Mouse (Mus musculus): ENCODE data around the gene Rbm48.

The Rbm48 gene

DNA sequence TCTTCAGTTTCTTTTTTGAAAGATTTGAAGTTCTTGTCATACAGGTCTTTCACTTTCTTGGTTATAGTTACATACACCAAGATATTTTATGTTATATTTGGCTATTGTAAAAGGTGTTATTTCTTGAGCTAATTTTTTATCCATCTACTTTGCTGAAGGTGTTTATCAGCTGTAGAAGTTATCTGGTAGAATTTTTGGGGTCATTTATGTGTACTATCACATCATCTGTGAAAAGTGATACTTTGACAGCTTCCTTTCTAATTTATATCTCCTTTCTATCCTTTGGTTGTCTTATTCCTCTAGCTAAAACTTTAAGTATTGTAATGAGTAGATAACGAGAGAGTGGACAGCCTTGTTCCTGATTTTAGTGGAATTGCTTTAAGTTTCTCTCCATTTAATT is 44.9 kb downstream of the Rbm48 start:
- no peak for DNase-seq (ENCODE audit: low spot score in 2 of 2)

DNA sequence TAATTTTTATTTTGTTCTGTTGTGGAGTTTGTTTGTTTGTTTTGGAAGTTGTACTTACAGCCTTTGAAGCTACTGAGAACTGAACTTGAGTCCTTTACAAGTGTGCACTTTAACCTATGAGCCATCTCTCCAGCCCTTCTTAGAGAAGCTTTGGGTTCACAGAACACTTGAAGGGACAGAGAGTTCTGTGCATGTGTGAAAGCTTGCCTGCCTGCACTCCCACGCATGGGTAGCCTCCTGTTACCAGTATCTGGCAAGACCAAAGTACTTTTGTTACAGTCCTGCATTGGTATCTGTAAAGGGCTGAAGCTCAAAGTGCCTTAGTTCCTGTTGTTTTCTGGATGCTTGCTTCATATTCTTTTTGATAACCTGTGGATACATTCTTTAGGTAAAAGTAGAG is 50.2 kb downstream of the Rbm48 start:
- DNase-seq (ENCODE audit: low spot score in 2 of 2) = no peak

DNA sequence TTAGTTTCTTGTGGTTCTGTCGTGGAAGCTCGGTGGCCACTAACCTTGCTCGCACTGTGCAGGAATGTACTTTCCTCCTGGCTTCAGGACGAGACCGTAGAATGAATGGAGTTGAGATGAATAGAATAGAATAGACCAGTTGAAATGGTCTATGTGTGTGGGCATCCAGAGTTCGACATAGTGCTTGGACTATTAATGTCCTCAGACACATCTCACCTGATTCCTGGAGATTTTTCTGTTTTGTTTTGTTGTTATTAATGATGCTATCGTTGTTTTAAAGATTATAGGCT is 52.0 kb downstream of the Rbm48 start:
- no peak for DNase-seq (ENCODE audit: low spot score in 2 of 2)

DNA sequence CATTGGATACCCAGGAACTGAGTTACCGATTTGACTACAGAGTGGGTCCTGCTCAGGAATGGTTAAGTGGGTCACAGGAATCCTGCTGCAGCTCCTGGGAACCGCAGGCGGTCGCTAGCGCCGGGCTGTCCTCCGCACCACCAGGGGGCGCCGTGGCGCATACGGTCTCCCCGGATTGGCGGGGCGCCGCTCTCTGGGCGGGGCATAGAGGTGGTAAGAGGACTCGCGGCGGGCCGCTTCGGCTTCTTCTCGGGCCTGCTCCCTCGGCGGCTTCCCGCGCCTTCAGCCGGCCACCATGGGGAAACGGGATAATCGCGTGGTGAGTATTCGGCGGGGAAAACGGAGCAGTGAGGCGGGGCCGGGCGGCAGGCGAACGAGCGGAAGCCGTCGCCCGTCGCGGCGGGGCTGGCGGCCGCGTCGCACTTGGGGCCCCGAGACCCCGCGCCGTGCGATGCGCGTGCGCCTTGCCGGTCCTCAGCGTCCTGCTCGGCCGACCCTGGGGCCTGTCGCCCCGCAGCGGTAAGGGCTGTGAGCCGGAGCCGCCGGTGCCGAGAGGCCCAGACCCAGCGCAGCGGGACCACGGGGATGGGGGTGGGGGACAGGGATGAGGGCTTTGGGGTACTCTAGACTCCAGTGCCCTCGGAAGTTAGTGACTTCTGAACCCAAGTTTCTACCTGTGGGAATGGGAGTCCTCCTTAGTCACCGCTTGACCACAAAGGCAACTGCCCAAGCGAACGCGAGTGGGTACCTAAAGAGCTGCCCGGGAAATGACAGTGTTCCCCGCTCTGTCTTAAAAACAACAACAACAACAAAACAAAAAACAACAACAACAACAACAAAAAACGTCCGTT is 52.5 kb downstream of the Rbm48 start, which contains the start of gene Fam133b:
Gene Fam133b, plus strand, starts transcription at position 205 of the 851 bp plus-strand sequence.
- DNase-seq (ENCODE audit: low spot score in 2 of 2) = peak; percentile 91

DNA sequence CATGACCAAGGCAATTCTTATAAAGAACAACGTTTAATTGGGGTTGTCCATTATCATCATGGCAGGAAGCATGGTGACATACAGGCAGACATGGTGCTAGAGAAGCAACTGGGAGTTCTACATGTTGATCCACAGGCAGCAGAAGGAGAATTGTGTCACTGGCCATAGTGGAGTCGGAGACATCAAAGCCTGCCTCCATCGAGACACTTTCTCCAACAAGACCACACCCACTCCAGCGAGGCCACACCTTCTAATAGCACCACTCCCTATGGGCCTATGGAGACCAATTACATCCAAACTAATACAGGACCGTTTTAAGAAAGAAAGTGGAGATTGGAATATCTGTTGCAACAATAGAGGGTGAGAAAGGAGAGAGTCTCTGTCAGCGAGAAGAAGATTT is 54.5 kb downstream of the Rbm48 start:
- DNase-seq (ENCODE audit: low spot score in 2 of 2) = no peak

DNA sequence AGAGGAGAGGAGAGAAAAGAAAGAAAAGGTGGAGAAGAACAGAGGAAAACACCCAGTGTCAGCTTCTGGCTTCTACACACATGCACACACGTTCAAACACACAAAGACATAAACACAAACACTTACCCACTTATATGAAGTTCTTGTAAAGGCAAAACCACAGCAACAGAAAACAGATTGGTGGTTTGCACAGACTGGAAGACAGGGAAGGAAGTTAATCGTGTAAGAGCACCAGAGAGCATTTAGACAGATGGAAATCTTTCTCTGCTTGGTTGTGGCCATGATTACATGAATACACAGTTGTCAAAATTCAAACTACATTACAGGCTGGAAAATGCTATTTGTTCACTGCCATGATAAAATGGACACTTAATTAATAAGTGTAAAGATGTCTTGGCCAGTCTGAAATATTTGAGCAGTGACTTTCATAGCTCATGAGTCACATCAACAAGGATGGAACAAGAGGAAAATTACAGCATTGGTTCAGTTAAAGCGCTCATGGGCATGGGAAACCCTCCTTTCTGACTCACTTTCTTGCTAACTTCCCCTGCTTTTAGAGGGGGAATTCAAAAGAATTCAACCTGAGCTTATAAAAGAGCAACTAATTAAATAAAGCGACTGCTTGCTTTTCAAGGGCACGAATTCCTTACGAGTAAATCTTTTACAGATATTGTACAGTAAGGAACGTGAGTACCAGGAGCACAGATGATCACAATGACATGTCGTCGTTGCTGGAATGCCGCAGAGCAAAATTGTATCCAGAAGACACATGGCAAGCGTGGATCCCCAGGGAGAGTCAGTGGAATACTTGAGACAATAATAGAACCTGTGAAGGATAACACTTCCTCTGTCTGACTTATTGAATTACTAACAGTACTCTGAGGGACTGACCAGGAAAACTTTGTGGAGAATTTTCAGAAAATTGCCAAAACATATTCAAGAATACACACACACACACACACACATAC is 57.6 kb downstream of the Rbm48 start:
- no peak for DNase-seq (ENCODE audit: low spot score in 2 of 2)

DNA sequence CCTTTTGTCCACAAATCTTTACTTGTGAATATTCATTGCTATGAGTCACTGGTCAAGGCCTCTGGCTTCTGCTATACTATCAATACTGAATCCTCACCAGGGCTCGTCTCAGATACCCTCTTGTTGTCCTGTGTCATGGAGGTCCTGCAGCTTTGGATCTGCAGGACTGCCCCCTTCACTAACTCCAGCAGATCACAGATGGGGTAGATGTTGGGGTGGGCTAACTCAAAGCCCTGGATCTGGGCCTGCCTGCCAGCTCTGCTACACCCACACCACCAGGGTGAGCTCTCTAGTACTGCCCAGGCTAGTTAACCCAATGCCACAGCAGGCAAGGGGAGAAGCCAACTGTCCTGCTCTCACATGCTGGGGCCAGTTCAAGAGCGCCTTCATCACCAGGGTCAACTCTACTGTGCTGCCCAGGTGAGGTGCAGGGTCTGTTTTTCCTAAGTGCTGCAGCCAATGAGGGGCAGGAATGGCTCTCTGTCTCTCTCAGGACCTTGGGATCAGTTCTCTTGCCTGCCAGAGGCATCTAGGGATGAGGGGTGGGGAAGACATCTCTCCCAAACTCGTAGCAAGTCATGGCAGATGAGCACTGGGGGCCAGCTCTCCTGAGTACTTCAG is 59.7 kb downstream of the Rbm48 start:
- no peak for DNase-seq (ENCODE audit: low spot score in 2 of 2)
